Mouse (Mus musculus) telencephalon, adult 2 months (tissue): Measurements from ENCODE around the gene Baiap2l1.

Experiments used
- DNase-seq: peaks from one replicate; pipeline ENCODE4 v3.0.0-alpha.2; 2011; ENCODE audit warnings: low read depth, low spot score

The Baiap2l1 gene

DNA sequence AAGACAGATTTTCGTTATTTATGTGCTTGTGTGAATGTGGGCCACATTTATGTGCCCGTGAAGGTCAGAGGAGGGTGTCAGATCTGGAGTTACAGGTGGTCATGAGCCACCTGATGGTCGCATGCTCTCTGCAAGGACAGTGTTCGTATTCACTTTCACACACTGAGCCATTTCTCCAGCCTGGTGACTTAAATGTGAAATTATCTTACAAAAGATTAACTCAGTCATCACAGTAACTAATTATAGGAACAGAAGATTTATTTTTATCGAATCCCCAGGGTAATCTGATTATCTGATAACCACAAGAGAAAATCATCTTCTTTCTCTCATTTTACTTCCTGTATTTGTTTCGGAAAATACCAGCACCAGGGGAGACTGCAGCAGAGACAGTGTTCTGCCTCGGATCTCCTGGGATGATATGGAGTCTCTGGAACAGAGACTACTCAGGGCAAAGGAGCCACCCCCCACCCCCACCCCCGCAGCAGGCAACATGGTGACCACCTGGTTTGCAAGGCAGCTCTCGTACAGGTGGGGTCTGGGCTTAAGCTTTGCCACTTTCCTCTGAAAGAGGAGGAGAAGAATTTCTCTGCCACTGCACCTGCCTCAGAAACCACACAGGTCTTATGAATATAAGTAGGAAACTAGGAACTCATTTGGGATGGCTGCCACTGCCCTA lies 71.2 kb downstream of the Baiap2l1 start:
- DNase-seq: no peak

DNA sequence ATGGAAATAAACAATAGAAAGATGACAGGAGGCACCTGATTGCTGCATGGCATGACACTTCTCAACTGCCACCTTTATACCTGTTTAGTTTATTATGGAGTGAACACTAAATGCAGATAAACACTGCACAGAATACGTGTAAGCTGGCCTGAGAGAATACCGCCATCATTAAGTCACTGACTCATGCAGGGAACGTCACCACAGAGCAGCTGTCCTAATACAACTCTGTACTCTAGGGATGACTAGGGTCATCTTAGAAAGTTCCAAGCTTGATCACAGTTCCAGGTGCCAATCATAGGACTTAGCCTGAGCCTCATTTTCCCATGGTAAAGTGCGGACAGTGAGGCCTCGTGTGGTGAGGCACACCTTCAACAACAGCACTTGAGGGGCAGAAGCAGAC lies 73.3 kb downstream of the Baiap2l1 start:
- no peak for DNase-seq

DNA sequence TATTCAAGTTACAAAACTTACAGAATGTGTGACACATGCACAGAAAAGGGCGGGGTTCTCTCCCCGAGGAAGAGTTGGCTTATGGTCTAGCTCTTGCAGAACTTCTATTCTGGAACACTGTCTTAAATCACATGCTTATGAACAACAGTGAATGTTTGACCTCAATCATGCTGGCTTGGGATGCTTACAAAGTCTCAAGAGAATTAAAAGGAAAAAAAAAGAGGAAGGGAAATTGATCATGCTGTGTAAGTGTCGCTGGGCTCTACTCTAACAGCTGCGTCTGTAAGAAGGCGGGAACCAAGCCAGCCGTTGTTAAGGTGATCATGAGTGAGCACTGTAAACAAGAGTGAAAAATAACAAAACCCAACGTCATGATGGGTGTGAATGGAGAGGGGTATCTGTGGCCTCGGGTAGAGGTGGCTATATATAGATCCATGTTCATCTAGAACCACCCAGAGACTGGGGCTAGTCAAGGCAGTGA lies 74.3 kb downstream of the Baiap2l1 start:
- no peak for DNase-seq

DNA sequence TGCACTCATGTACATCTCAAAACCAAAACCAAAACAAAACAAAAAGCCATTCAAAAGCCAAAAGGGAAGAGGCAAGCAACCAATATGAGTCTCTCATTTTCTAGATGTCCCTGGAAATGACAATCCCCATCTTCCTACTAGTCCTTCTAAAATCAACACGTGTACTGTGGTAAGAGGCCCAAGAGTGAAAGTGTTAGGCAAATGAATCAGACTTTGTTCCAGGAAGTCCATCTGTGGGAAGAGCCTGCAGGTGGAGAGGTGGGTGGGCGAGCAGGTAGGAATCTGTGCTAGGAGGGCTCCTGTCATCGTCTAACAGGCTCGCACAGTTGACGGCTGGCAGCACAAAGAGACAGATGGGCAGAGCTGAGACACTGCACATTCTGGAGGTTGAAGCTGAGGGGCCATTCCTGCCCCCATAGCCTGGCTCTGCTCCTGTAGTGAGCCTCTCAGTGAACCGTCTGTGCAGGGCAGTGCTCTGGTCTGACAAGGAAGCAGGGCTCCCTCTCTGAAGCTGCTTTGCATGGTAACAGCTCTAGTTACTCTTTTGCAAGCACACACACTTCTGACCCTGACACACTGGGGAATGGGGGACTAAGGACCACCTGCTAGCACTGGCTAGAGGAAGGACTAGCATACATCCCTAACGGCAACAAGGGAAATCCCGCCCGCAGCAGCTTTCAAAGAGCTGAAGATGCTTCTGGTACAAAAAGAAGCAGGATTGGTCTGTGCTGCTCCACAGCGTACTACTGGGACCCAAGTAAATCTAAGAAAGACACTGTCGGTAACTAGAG lies 75.2 kb downstream of the Baiap2l1 start:
- DNase-seq: no peak

DNA sequence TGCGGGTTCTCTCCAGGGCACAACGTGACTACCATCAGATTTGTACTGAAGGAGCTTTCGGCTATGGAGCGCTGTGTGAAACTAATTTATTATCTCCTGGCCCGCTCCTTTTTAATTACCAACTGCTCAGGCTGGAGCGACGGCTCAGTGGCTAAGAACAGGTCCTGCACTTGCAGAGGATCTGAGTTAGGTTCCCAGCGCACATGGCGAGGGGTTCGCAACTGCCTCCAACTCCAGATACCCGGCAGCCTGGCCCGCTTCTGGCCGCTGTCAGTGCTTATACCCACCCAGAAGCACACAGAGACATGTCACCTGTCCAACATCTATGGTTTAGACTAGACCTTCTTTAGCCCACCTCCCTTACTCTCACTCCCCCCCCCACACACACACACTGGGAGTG lies 78.0 kb downstream of the Baiap2l1 start:
- no peak for DNase-seq

DNA sequence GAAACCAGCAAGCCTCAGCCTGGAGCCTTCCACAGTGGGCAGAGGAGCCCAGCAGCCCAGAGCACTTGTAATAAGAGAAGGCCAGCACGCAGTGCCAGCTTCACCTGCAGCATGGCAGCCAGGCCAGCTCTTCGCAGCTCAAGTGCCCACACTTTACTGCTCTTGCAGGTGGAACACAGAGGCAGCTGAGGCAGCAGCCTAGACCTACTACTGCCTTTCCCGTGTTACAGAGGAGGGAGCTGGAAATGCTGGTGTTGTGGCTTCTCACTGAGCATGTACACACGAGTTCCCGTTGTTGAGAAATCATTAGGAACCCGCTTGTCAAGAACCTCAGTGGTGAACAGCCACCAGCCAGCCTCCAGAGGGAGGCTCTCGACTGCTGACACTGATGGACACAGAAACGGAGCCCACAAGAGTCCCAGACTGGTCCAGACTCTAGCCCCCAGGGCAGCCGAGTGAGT lies 78.8 kb downstream of the Baiap2l1 start:
- no peak for DNase-seq

DNA sequence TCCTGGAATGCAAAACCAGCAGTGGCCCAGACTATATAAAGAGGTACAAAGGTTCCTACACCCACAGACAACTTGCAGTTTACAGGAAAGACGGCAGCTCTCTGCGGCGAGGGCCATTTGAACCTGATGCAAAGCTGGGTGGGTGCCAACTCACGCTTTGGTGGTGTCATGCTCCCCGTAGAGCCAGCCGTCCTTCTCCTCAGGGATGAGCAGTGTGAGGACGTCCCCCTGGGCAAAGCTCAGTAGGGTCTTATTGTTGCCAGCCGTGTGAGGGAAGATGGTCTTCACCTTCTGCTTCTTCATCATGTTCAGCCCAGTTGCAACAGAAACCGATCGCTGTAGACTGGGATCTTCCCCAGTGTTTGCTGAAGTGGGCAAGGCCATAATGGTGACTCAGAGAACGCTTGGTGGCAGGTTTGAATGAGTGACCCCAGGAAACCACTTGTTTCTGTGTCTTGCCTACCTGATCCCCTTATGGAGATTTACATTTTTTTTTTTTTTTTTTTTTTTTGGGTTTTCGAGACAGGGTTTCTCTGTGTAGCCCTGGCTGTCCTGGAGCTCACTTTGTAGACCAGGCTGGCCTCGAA lies 79.4 kb downstream of the Baiap2l1 start:
- DNase-seq: no peak

DNA sequence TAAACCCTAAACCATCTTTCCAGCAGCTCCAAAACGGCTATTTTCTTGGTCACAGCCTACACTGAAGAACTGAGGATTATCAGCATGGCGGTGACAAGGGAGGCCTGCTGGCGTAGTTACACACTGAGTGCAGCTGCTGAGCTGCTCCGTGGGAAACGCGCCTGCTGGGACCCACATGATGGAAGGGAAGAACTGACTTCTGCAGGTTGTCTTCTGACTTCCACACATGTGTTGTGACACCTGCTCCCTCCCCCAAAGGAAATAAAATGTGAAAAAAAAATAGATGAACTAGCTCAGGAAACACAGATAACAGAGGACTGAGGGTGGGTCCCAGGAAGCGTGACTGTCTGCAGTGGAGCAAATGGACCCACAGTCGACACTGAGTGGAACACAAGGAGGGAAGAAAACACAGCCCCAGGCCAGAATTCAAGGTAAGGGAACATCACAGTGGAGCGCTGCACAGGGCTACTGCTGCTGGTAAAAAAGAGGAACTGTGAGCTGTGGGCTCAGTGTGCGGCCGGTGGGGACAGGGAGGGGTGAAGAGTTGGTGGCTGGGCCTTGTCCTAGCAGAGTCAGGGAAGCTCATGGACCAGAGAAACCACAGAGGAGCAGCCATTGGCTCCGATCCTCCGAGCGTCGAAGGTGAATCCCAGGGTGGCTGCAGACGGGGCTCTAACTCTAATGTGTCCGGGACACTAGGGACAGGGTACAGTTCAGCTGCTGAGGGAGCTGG lies 80.8 kb downstream of the Baiap2l1 start:
- no peak for DNase-seq

DNA sequence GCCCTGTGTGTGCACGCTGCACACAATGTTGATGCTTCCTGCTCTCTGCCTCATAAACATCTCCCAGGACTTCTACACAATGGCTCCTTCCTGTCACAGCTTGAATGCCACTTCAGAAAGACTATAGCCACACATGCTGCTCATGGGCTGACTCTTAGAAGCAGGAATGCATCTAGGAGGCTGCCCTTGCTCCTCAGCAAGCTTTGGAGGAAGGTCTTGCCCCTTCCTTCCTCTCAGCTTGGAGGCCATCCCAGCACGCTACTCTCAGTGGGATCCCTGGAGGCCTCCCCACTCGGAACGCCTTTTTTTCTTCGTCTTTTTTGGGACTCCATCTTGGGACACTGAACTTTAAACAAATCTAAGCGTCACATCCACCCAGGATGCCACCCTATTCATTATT lies 83.0 kb downstream of the Baiap2l1 start:
- no peak for DNase-seq

DNA sequence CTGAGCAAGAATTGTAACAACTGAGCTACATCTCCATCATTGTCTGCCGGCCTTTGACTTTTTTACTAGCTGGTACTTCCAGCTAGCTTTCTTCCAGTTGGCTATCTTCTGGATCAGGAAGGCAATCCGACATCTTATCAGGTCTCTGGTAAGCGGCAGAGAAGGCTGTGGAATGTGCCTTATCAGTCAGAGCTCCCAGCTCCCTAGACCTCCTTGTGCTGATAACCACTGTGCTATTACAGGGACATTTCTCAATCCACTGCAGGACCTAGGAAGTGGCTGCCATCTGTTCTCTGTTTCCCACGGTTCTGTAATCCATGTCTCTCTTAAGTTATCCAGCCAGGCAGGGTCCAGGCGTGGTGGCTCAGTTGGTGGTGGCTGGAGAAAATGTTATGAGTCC lies 86.1 kb downstream of the Baiap2l1 start:
- no peak for DNase-seq

DNA sequence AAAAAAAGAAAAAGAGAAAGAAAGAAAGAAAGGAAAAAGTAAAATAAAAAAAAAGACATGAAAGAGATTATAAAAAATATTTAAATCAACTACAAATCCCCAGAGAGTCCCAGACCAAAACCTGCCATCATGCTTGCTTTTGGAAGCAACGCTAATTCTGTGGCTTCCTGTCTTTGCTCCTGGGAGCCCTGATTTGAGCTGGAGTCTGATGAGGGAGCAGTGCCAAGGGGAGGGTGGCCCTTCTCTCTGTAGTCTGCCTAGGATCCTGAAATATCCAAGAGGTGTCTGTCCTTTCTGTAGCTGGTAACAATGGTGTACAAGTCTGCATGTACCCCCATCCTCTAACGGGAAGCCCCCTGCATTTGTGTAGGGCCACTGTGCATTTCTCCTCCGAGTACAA lies 86.8 kb downstream of the Baiap2l1 start:
- DNase-seq: no peak

DNA sequence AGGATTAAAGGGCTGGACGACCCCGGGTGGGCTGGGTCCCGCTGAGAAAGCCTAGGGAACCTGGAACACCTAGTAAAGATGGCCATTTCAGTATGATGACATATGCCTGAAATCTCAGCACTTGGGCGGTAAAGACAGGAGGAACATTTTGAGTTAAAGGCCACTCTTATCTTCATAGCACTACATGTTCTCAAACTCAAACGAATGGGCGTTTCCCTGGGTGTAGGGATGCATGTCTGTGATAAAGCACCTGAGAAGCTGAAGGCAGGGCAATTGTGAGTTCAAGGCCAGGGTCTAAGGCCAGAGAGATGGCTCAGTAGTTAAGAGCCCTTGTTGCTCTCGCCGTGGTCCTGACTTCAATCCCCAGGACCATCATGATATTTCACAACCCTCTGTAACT lies 87.5 kb downstream of the Baiap2l1 start:
- DNase-seq: no peak

DNA sequence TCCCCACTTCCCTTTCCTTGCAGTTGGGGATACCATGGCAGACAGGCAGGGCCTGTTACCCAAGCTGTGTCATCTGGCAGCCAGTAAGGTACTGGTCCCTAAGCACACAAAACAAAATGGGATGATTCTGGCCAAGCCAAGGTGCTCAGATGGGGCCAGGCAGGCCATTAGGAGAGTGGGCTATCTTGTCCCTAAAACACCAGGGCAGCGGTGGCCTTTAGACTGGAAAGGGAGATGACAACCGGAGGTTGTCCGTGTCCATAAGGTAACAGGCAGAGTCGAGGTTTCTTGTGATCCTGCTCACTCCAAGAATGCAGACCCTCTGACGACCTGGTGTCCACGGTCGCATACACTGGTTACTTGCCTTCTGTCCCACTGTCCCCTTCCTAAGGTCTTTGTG lies 88.0 kb downstream of the Baiap2l1 start:
- DNase-seq: no peak

DNA sequence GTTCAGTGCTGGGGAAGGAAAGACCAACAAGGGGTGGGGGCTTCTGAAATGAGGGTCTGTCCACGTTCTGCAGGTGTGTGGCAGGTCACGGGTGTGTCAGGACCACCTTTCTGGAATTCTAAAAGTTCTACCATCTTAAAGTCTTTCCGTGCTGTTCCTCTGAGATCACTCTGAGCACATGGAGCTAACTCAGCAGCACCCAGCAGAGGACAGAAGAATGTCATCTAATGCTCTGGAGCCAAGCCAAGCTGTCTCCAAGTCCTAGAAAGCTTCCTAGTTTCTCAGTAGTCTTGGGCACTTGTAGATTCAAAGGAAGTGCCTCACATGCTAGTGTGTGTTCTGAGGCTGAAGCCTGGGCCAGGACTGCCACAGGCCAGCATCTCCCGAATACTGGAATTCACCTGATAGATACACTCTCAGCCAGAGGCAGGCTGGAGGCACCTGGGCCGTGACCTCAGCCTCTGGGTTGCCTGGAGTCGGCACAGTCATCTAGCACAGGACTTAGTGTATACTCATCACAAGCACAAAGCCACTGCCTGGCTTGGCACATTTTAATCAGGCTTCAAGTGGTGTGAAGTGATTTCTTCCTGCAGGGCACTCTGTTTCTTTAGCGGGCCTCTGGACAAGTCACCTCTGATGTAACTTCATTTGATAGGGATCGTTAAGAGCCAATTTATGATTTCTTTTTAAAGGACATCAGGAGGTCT lies 90.2 kb downstream of the Baiap2l1 start:
- DNase-seq: no peak

DNA sequence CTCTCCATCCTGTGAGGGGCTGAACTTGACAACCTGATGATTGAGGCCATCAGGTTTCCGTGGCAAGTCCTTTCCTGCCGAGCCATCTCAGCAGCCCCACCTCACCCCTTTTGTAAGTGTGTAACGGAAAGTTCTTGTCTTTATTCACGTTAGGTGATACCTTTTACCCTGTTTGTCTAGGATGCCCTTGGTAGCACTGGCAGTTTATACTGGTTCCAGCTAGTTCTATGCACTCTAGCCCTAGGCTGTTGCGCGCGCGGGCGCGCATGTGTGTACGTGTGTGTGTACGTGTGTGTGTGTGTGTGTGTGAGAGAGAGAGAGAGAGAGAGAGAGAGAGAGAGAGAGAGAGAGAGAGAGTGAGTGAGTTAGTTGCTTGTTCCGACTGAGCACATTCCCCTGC lies 94.4 kb downstream of the Baiap2l1 start:
- DNase-seq: no peak

DNA sequence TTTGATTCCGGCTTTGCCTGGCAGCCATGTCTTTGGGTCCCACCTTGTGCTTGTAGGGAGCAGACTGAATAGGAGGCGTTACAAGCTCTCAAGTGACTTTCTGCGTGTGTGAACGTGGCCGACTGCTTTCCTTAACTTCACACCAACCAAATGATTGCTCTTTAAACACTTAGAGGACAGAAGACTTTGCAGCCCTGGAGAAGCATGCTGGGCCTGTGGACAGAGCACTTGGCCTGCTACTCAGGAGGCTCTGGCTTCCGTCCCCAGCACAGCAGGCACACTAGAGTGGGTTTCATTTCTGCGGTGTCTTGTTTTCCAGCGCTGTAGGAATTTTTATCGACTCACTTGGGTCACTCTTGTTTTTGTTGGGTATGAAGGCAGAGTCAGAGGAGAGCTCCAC lies 94.8 kb downstream of the Baiap2l1 start:
- DNase-seq: no peak

DNA sequence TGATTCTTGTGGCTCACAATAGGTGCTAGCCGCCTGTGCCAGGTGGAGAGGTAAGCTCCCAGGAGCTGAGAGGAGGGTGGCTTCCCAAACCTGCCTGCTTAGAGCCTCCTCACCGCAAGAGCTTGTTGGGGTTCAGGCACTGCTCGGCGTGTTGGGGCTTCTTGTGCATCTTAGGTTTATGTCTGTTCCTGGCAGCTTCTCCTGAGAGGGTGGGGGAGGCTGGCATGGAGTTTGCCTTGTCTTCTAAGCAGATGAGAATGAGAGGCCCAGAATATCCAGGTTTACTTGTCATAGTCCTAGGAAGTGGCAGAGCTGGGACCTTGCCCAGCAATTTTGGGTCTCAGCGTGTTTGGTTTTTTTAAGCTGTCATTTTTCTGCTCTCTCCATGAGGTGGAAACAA lies 96.1 kb downstream of the Baiap2l1 start:
- DNase-seq: peak; percentile 57

DNA sequence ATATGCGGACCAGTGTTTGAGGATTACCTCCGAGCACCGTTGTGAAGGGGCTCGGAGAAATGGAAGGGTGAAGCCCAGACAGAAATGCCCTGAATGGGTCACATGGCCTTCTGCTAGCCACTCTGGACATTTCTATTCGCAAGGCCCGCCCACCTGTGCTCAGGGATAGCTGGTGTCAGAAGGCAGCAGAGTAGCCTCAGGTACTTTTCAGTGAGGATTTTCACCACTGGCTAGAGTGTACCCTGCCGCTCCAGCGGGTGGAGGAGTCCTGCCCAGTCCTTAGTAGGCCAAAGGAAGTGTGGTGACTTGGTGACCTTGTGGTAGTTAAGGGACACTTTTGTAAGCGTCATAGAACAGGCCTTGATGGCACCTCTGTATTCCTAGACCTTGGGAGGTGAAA lies 96.6 kb downstream of the Baiap2l1 start:
- no peak for DNase-seq

DNA sequence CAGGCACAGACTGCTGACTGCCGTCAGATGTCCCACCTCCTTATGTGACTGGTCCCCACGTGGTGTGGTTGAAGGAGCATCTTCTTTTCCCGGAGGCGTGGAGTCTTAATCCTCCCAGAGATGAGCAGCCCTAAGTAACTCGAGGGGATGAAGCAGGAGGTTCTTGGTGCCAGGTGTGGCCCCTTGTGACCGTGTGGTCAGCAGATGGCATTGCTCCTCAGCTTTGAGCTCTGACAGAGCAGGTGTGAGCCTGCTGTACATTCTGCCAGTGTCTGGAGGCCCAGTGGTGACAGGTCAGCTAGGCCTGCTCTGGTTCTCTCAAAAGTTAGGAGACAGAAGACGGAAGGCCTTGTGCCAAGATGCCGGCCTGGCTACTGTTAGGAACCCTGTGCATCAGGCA lies 97.4 kb downstream of the Baiap2l1 start:
- no peak for DNase-seq

DNA sequence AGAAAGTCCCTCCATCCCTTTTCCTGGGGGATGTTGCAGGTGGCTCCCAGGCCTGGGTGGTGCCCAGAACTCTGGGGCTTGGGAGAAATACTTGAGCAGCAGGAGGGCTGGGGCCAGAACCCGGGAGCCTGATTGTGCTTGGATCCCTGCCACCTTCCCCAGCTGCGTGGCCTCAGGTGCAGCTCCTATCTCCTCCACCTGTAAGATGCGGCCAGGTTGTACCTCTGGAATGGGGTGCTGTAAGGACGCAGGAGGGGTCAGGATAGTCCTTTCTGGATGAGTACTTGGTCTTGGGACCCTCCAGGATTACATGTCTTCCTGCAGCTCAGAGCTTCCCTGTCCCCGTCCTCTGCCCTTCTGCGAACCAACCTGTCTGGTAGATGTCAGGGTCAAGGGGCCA lies 98.7 kb downstream of the Baiap2l1 start:
- no peak for DNase-seq

DNA sequence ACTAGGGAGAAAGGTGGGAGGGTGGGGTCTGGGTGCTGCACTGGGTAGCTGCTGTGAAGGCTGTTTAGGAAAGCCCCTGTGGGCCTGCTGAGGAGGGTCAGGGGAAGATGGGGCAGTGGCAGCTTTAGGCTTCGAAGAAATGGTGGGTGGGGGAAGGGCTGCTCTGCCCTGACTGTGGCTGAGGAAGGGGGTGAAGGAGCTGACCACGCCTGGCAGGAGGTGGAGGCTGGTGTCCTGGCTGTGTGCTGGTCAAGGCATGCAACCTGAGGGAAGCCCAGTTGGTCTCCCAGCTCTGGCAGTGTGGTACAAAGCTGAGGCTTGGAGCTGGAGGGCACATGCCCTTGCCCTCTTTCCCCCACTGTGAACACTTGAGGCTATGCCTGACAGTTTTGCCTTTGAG lies 99.2 kb downstream of the Baiap2l1 start:
- DNase-seq: no peak
